Comparison of ENCODE assay signal across 17 mouse cellular contexts in the genomic region with DNA sequence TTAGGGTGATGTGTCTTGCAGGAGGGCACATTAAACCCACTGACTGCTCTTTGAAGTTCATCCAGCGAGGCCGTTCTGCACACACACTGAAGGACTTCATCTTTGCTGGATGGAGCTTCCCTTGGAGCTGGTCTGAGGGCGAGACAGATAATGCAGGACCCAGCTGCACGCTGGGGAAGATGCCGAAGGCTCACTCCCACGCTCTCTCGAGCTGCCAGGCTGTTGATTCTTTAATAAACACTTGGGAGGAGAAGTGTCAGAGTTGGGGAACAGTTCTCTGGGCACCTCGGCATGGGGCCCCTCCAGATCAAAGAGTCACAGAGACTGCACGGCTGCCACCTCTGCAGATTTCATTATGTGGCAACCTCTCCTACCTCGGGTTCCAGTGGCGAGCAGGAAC.
"Had no signal": no experiment of that assay in that cellular context is flagged by ENCODE, and none has a peak within 500 bp of the region (broad histone marks: within the 10 kb centered on the region; RNA-seq: fewer than 3 reads in every experiment).

No protein-coding gene starts in this region.

- H3K9me3 ChIP-seq: limb, embryonic 12.5 days; neural tube, embryonic 13.5 days; stomach, embryonic 15.5 days had no signal

- H3K4me3 ChIP-seq: layer of hippocampus, adult 2 months; limb, embryonic 12.5 days; liver, embryonic 13.5 days; megakaryocyte, embryonic 14.5 days; midbrain, embryonic 12.5 days; neural tube, embryonic 13.5 days; stomach, embryonic 15.5 days had no signal

- ATAC-seq: liver, postnatal 0 days; midbrain, embryonic 16.5 days had no signal

- H3K36me3 ChIP-seq: limb, embryonic 12.5 days; liver, embryonic 13.5 days; midbrain, embryonic 12.5 days; neural tube, embryonic 13.5 days; stomach, embryonic 15.5 days had no signal

- H3K27me3 ChIP-seq: liver, embryonic 13.5 days; megakaryocyte, embryonic 14.5 days; midbrain, embryonic 12.5 days; neural tube, embryonic 13.5 days; stomach, embryonic 15.5 days had no signal

- H3K9ac ChIP-seq: hindbrain, embryonic 14.5 days; limb, embryonic 12.5 days; liver, embryonic 13.5 days; liver, postnatal 0 days; midbrain, embryonic 12.5 days; neural tube, embryonic 13.5 days; stomach, embryonic 15.5 days had no signal

- H3K4me1 ChIP-seq: limb, embryonic 12.5 days; liver, embryonic 13.5 days; megakaryocyte, embryonic 14.5 days; stomach, embryonic 15.5 days had no signal

- H3K4me2 ChIP-seq: hindbrain, embryonic 14.5 days; limb, embryonic 12.5 days; liver, embryonic 13.5 days; midbrain, embryonic 12.5 days; neural tube, embryonic 13.5 days; stomach, embryonic 15.5 days had no signal

- DNase-seq: kidney, adult 2 months; kidney, postnatal 10 days; kidney, postnatal 4 days; liver; liver, embryonic 13.5 days; liver, postnatal 0 days; lung, postnatal 10 days; thymus, postnatal 4 days had no signal

- H3K27ac ChIP-seq: hindbrain, embryonic 14.5 days; limb, embryonic 12.5 days; liver, embryonic 13.5 days; macrophage; midbrain, embryonic 12.5 days; neural tube, embryonic 13.5 days; stomach, embryonic 15.5 days had no signal
